Mouse (Mus musculus): ENCODE measurements around the gene Grb10.

The Grb10 gene

DNA sequence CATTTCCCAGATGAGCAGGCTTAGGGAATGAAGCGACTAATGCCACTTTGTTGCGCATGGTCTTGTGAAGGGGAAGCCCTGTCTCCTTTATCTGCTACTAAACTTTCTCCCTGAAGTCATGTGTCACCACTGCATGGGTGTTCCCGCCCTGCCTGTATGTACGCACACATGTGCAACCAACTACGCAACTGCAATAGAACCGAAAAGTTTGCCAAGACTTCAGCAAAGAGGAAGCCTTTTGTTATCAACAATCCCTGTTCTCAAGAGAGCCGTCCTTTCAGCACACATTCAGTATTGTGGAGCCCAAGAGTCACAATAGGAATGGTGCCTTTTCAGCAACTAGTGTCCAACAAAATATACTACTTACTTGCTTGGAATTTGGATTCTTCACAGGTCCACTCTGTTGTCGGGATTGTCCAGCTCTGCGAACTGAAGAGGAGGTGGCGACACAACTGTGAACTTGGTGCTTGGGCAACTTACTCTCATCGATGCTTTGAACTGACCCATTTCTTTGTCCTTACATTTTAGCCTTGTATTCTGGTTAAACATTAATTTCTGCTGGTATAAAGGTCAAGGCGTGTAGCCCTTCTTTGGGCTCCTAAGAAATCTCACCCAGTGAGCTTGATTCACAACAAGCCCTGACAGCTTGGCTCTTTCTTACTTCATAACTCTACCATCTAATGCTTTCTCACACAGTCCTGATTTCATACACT lies 140.7 kb downstream of the Grb10 start, which contains the start of gene Ddc:
Ddc (minus strand) TSS at position 500 of the 713 bp plus-strand sequence.
- no peak for DNase-seq

DNA sequence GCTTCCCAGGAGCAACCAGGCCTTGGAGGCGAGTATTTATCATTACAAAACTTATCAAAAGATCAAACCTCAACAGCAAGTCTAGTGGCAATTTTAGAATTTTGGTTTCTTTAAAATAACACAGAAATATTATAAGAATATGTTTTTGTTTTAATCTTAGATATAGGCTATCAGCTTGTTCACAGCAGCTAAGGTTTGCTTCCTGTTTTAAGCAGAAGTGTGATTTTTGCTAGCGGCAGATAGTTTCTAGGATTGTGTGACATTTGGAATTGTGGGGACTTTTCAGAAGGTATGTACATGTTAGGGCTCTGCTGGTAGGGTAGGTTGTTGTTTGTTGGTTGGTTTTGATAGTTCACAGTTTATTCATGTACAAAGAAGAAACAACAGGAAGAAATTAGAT lies 143.0 kb downstream of the Grb10 start:
- DNase-seq = no peak

DNA sequence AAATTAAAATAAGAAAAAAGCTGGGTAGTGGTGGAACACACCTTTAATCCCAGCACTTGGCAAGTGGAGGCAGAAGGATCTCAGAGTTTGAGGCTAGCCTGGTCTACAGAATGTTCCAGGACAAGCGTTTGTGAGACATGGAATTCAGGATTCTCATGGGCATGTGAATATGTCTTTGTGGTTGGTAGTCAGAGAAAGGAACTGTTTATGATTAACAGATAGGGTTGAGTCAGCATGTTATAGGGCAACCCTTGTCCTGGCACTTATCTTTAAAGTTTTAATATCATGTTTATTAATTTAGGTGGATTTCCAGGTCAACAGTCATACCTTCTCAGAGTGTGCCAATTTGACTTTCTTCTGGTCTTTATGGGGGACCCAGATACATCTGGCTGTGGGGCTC lies 144.7 kb downstream of the Grb10 start:
- DNase-seq = no peak

DNA sequence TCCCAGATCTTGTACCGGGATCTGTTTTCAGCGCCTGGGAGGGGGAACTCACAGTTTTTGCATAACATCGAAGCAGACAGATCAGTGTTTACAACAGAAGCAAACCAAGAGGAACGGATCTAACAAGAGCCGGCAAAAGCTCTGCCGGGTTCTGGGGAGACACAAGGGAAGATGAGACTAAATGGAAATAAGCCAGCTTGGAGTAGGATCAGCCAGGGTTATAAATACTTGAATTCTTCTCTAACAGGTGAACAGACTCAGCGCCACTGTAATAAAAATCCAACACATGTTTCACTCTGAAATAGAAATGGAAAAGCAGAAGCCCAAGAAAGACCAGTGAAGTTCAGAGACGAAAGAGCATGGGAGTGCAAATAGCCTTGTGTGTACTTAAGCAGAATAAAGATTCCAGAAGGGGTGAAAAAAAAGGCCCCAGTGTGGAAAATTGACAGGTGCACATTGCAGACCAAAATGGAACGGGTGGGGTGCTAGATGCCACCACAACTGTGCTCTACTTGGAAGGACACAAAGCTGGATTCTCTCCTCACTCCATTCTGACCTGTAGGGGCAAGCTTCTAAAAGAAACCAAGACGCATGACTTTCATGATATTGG lies 145.4 kb downstream of the Grb10 start:
- no peak for DNase-seq

DNA sequence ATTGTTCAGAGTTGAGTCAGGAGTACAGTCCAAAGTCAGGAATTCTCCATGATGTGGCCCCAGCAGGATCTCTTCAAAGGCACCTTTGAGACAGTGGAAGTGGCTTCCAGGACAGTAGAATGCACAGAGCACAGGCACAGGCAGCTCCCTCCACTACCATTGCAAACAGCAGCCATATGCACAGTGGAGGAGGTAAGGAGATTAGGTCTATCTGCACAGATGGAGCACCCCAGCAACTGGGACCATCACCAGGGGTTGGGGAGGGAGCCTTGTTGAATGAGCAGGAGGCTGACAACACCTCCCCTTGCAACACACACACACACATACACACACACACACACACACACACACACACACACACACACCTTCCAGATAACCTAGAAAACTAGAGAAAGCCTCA lies 146.7 kb downstream of the Grb10 start:
- DNase-seq = no peak

DNA sequence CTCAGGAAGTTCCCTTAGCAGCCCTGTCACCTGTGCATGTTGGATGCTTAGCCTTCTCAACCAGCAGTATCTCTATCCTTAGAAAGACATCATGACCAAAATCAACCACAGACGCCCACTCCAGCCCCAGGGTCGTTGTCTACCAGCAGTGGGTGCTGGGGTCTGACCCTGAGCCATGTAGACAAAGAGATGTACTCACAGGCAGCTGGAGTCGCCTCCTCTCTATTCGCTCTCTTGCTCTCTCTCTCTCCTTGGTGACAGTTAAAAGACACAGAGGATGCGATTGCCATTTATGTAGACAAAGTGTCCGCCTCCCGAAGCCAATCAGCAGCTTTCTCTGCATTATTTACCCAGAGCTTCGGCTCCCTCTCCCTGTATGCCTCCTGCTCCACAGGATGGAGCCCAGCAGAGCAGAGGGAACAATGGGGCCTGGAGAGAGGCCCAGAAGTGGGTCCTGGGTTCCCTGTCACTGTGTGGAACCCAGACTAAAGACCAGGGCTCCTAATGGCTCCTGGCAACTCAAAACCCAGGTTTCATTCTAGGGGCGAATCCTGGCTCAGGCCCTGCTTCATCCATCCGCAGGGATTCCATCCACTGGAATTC lies 148.2 kb downstream of the Grb10 start:
- DNase-seq = no peak

DNA sequence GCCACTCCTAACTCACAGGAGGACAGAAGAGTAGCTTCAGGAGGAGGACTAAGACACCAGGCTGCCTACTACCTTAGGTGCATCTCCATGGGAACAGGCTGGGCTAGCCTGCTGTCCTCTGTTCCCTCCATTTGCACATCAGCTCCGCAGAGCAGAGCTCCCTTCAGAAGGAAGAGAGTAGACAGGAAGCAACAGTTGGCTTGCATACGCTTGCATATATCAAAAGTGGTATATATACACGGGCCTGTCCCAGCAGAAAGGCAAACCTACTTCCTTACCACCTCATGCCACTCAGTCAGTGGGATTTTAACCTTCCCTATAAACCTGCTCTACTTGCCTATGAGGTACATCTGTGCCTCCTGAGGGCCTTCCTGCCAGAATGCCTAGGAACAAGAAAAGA lies 149.8 kb downstream of the Grb10 start:
- no peak for DNase-seq

DNA sequence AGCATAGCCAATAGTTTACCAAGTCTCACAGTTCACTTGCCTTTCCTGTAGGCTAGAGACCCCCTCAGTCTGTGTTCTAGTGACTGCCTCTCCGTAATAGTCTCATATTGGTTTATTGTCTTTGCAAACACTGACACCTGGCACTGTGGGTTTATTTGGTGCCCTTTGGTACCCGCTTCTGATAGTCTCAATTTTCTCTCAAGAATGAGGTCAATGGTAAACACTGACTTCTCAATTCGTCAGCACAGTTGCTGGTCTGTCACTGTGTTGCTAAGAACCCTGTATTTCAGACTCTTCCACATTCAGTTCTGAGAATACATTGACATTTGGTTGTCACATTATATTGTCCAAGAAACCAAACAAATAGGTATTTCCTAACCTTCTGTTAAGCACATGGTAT lies 150.4 kb downstream of the Grb10 start:
- DNase-seq = no peak

DNA sequence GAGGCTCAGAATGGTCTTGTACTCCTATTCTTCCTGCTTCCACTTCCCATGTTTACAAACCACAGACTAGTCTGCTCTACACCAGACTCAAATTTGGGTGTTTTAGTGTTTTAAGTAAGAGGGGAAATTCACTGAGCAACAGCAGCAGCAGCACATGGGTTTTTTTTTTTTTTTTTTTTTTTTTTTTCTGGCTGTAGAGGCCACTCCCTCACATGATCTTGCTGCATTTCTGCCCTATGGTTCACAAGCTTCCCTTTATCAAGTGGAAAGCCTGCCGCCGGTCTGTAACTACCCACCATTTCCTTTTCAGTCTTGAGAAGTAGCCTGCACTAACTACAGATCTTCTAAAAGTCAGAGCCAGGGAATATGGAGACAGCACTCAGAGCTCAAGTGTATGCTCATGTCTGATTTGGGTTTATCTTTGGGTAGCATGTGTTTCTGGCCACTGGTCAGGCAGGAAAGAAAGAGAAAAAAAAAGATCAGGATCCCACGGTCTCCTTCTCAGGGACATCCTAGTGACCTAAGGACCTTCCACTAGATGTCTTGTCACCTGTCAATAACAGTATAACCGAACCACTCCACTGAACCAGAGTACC lies 152.0 kb downstream of the Grb10 start:
- DNase-seq = no peak

DNA sequence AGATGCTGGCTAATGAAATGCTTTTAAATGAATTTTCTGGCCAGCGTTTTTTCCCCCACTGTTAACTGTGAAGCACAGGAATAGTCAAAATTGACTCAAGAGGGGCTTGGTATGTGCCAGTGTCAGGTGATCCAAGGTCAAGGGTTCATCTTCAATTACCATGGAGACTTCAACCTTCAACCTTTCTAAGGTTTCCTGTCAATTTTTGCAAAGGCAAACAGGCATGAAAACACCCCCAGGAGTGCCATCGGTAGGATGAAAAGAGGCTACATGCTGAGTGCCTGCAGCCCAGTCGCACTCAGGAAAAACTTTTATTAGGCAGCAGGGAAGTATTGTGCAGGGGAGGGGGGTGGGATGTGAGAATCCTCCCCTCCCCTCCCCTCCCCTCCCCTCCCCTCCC lies 152.6 kb downstream of the Grb10 start:
- DNase-seq = no peak

DNA sequence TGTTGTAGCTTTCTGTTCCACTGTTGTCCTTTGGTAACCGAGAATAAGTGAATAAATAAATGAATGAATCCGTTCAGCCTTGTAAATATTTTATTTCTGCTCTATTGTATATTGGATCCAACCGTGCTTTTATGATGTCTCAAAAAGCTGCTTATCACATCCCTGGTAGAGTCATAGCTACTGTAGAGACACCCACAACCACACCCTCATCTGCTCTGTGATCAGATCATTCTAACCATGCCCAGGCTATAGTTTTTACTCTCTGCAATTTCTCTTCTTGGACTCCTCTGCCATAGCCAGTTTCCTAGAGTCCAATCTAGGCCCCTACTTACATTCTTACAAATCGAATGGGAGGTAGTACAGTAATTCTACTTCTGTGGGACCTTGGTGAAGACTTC lies 153.2 kb downstream of the Grb10 start:
- DNase-seq = no peak

DNA sequence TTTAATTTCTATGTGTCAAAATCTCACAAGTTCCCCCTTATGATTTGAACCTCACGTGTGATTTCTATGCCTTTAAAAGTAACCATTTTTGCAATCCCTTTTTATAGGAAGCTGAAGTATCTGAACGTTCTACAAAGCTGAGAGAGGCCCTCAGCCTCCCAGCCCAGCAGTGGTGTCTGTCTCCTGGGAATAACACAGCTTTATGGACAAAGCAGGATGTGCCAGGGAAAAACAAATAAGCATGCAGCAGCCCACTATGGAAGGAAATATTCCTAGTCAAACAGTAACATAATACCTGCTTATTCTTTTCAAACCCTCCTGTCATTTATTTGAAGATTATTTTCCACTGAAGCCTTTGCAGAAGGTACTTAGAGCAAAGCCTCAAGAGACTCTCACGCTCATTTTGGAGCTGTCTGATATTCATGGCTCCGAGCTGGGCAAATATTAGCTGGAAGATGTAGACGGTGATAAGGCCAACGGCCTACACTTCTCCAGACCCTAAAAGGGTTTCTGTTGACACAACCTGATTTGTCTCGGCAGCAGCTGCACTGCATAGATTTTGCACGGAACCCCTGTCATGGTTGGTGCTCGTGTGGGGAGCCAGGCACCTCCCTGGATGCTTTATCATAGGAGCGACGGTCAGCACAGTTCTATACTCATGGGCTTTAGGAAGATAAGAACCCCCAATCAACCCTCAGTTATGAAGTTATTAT lies 153.8 kb downstream of the Grb10 start:
- DNase-seq = no peak

DNA sequence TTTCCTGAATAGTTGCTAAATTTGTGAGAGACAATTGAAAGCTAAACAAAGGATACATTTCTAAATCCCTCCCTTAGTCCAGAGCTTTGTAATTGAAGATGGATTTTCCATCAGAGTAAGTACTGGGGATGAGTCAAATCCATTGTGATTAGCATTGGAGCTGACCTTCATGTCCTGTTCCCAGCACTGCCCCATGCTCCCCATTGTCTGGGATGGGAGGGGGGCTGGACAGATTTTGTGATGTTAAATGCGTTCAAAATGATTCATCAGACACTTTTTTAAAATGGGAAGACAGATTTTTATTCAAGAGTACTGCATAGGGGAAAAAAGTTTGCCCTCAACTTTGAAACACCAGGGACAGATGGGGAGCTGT lies 156.7 kb downstream of the Grb10 start:
- DNase-seq = no peak

DNA sequence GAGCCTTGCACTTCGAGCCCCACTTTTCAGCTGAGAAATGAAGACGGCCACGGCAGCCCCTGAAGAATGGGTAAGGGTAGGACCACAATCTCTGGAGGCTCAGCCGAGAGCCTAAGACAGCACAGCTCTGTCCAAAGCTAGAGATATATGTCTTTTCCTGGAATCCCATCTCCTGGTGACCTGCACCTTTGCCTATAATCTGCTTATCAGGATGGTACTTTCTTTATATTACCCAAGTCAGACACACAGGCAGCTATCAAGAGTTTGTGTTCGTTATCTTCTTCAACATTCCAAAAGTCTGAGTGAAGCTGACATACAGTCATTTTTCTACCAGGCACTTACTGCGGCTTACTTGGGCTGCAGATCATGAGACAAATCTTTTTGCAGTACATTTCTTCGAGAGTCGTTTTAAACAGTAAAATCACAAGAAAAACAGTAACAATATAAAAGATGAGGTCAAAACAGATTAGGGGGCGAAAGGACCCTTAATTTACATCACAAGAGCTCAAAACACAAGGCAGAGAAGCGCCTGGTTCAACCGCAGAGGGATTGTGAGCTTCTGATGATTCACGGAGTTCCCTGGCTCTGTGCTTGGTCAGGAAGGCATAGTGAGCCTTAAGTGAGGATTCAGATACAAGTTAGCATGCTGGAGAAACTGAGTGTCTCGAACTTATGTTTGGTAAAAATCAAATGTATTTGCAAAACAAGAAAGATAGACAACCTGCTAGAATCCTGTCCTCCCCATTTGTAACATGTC lies 157.3 kb downstream of the Grb10 start:
- no peak for DNase-seq
